Mouse (Mus musculus) frontal cortex, postnatal 14 days (tissue): ENCODE data around the gene Wwox.

Experiments used
- DNase-seq, 2 experiments: peaks; one replicate each; pipeline ENCODE4 v3.0.0; 2022; ENCODE audit warnings: low spot score in 2 of 2

The Wwox gene

DNA sequence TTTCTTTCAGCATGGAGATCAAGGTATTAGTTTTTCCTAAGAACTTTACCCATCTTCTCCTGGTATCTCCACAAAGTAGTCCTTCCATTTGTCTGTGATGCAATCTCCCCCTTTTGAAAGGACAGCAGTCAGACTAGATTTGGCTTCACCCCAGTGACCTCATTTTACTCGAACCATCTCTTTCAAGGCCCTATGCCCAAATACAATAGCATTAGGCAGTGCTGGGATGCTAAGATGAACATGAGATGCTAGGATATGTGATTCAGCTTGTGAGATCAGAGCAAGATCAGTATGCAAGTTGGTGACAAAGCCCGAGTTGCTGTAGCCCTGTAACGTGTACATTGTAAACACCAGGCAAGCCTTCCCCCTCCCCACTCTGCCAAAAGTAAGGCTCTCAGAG, 426.5 kb downstream of the Wwox start:
- no peak for DNase-seq

GRCm38 (mm10) chr8:114869321-114869720, 429.9 kb downstream of the Wwox start:
- no peak for DNase-seq

DNA sequence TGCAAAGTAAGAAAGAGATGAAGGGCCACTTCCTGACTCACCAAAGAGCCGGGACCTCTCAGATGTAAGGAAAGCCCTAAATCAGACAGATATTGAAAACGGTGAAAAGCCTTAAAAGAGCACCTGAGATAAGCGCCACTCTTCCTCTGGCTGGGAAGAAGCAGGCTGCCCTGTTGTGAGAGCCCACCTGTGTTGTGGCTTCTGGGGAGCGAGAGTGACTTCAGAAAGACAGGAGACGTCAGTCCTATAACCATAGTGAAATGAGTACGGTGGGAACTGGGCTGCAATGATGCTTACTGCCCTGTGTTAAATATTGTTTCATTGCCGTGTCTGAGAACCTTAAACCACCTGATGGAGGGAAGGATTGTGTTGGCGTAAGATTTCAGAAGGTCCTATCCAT, 431.0 kb downstream of the Wwox start:
- DNase-seq: no peak

- no peak for DNase-seq
These were observed 433.0 kb downstream of the Wwox start for GRCm38 (mm10) chr8:114872491-114872890.

DNA sequence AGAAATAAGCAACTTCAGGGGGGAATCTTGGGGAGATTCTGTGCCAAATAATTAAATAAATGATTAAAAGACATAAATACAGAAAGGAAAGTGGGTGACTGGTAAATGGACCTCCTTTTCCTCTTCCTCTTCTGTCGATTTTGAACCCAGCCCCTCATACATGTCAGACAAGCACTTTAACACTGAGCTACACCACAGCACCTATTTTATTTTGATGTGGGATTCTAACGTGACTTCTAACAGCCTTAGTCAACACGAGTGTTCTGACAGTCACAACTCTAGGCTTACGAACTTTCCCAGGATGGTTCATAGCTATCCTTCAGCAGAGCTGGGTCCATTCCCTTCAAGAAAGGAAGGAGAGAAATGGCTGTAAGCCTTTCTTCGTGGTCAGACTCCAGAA, 435.7 kb downstream of the Wwox start:
- no peak for DNase-seq

GRCm38 (mm10) chr8:114876161-114876611, 436.7 kb downstream of the Wwox start:
- DNase-seq: no peak

DNA sequence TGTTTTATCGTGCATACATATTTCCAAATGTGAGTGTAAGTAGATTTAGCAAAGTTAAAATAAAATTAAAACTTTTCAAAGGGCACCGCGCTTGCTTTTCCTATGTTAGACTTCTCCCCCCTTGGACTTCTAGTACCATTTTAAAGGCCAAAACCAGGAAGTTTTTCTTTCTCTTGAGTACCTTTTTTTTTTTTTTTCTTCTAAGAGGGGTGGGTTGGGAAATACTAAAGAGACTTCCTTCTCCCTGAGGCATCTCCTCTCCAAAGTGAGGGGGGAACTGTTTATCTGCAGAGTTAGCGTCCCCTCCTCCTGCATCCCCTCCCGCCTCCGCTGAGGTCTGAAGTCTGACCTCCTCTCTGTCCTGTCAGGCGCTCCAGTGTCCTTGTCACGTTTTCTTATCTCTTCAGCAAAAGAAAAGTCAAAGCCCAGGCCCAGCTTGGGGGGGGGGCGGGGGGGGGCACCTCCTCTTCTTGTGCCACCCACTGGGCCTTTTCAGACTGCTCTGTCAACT, 437.3 kb downstream of the Wwox start:
- no peak for DNase-seq

- no peak for DNase-seq
These were observed 437.8 kb downstream of the Wwox start for GRCm38 (mm10) chr8:114877234-114877633.

- no peak for DNase-seq
These were observed 439.2 kb downstream of the Wwox start for GRCm38 (mm10) chr8:114878449-114879276.

DNA sequence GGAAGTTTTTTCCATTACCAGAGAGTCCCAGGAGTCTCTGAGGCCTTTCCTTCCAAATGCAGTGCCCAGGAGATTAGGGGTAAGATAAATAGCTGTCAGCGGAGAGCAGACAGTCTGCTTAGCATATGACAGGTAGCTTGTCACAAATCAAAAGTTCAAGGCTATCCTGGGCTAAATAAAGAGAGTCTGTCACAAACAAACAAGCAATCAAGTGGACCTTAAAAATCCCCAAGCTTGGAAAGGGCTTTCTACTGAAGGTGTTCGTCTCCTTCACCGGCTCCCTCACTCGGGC, 439.8 kb downstream of the Wwox start:
- no peak for DNase-seq

GRCm38 (mm10) chr8:114879678-114880077, 440.2 kb downstream of the Wwox start:
- no peak for DNase-seq

GRCm38 (mm10) chr8:114880475-114881135, 441.1 kb downstream of the Wwox start:
- no peak for DNase-seq

GRCm38 (mm10) chr8:114881891-114882401, 442.5 kb downstream of the Wwox start:
- DNase-seq: no peak

GRCm38 (mm10) chr8:114882504-114882903, 443.0 kb downstream of the Wwox start:
- no peak for DNase-seq

DNA sequence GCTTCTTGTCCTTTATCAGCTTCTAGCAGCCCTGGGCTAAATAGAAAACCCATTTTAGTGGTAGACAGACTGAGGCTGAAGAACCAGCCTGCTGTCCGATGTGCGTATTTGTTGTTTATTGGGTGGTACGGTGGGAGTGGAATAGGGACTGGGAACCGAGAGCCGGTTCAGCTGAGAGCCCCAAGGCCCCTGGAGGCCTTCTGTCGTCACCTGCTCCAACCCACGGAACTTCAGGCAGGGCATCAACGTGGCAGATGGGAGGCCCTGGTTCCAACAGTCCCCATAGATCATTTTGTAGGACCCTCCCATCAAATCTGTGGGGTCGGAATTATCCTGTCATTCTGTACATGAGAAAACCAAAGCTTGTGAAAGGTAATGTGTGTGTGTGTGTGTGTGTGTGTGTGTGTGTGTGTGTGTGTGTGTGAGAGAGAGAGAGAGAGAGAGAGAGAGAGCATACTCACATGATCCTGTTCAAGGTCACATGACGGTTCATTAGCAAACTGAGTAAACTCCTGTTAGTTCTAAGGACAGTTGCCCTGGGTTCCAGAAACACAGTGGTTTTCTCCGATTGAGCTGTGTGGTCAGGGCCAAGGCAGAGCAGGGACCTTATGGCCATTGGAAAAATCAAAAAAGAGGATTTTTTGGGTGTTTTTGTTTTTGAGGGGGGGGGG, 443.6 kb downstream of the Wwox start:
- DNase-seq: no peak

DNA sequence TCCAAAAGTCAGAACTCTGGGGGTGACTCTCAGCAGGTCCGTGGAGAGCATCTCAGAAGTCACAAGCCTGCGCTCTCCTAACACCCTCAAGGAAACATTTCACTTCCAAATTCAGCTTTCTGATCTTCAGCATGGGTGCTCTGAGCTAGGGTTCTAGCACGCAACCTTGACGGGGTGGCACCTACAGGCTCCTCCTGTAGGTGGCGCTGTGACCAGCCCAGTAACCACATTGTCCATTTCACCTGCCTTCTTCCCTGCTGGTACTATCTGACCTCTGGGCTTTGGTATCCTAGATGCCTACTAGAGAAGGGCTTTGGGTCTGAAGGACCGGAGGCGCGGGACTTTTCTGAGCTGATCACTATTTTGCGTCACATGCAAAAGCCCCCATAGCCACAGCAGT, 444.5 kb downstream of the Wwox start:
- no peak for DNase-seq

- DNase-seq: no peak
These were observed 445.7 kb downstream of the Wwox start for GRCm38 (mm10) chr8:114885026-114885592.

GRCm38 (mm10) chr8:114888388-114888787, 448.9 kb downstream of the Wwox start:
- DNase-seq: no peak

GRCm38 (mm10) chr8:114889578-114890374, 450.3 kb downstream of the Wwox start:
- no peak for DNase-seq

DNA sequence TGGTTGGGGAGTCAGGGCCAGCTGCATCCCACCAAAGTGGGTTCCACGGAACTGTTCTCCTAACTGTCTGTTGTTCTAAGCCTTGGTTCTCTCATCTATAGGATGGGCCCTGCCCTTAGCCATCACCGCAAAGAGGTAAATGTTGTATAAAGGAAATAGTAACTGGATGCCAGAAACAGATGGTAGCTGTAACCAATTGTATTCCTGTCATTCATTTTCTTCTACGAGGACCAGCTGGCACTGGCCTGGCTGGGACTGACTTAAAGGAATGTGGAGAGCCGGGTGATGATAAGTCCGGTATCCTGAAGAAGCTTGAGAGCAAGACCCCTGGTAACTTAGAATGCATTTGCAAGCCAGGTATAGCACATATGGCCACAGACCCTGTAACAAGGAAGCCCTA, 451.0 kb downstream of the Wwox start:
- no peak for DNase-seq

- DNase-seq: no peak
These were observed 451.8 kb downstream of the Wwox start for GRCm38 (mm10) chr8:114891252-114891651.
